Mouse (Mus musculus) forebrain, embryonic 13.5 days (tissue): ENCODE data around the gene Zfp605. TPM values are rescaled to one million over a fixed set of nuclear protein-coding genes. Genes with fewer than 3 reads are reported as not detected.
"Not testable (repeated sequence)": the region's sequence is repeated elsewhere in the genome, so short reads cannot be mapped to it uniquely, and the experiment has no call there.

ENCODE experiments used
- ATAC-seq: fragments of 200-750 bp; cut with Nextera tagmentation; 2 replicates; pipeline ENCODE4 v1.8.0; 2017
- H3K27ac ChIP-seq: fragments of 300-500 bp; sonication (generic); 2 replicates; pipeline ENCODE4 v1.5.1; 2015; ENCODE audit warnings: inconsistent platforms, mild to moderate bottlenecking, moderate library complexity
- H3K27me3 ChIP-seq: fragments of 300-500 bp; sonication (generic); 2 replicates; pipeline ENCODE4 v1.6.1; 2015; ENCODE audit warnings: mild to moderate bottlenecking, inconsistent platforms
- H3K36me3 ChIP-seq: fragments of 300-500 bp; sonication (generic); 2 replicates; pipeline ENCODE4 v1.6.1; 2015; ENCODE audit warnings: mild to moderate bottlenecking, inconsistent platforms; ENCODE audit not compliant: poor library complexity, severe bottlenecking
- H3K4me1 ChIP-seq: fragments of 300-500 bp; sonication (generic); 2 replicates; pipeline ENCODE4 v1.6.1; 2015; ENCODE audit warnings: inconsistent platforms
- H3K4me2 ChIP-seq: fragments of 300-500 bp; sonication (generic); 2 replicates; pipeline ENCODE4 v1.6.1; 2015; ENCODE audit warnings: inconsistent platforms, mild to moderate bottlenecking, moderate library complexity
- H3K4me3 ChIP-seq: fragments of 300-500 bp; sonication (generic); 2 replicates; pipeline ENCODE4 v1.5.1; 2015; ENCODE audit warnings: mild to moderate bottlenecking, inconsistent platforms
- H3K9ac ChIP-seq: fragments of 300-500 bp; sonication (generic); 2 replicates; pipeline ENCODE4 v1.6.1; 2015; ENCODE audit warnings: mild to moderate bottlenecking, inconsistent platforms
- H3K9me3 ChIP-seq: fragments of 300-500 bp; sonication (generic); replicated peaks from 2 replicates; pipeline ENCODE4 v1.6.1; 2016; ENCODE audit warnings: inconsistent platforms
- WGBS: fragments of 180-500 bp; shearing (Covaris S2); methylation state at CpG from one replicate; pipeline ENCODE4 v1.1.7; 2015; 5-methylcytosine and 5-hydroxymethylcytosine counted together
- polyA plus RNA-seq: library from polyadenylated mRNA; unstranded; fragments of >200 nt; fragmentation: Nextera tagmentation; extraction: Ambion mirVana; gene quantifications from 2 replicates; pipeline ENCODE4 v1.2.1, GENCODE M21; 2015

Zfp605 gene
- 15.5 TPM in 2 replicates for polyA plus RNA-seq

- Histone ChIP-seq H3K4me1 (peaks cover 21% of the 10 kb centered on the region), H3K4me3 (peak within 1 kb of the TSS; percentile 63), H3K4me2 (peak within 1 kb of the TSS; percentile 75), H3K9me3 (no peaks in the 10 kb centered on the region), H3K36me3 (peaks cover 44% of the 10 kb centered on the region), H3K27ac (peak within 1 kb of the TSS; percentile 94), H3K27me3 (no peaks in the 10 kb centered on the region), H3K9ac (peak within 1 kb of the TSS; percentile 76)
- peak; percentile 80 for ATAC-seq
- WGBS = under 1% methylated on average over 12 of the region's 12 CpGs
These were observed at the start of gene Zfp605 for GRCm38 (mm10) chr5:110109991-110110441. Zfp605 (plus strand) TSS chr5:110110092.

DNA sequence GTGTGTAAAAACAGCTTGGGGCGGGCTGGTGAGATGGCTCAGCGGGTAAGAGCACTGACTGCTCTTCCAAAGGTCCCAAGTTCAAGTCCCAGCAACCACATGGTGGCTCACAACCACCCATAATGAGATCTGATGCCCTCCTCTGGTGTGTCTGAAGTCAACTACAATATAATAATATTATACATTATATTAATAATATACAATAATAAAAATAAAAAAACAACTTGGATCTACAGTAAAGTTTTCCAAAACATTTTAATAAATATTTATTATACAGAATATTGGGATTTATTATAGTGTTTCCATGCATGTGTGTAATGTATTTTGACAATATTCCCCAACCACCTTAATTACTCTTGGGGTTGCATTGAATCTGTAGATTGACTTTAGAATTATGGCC is 37.5 kb upstream of the Zfp605 start, which contains the start of gene Gm17655:
Gm17655 (minus strand) TSS at position 101 of the 400 bp plus-strand sequence.
- H3K27me3 ChIP-seq, H3K27ac ChIP-seq, H3K4me3 ChIP-seq, H3K4me2 ChIP-seq, H3K9ac ChIP-seq, H3K4me1 ChIP-seq, H3K36me3 ChIP-seq, ATAC-seq: not testable (repeated sequence)
- 83% methylated on average over 2 of the region's 2 CpGs for WGBS
- H3K9me3 ChIP-seq = peaks cover 22% of the 10 kb centered on the region

DNA sequence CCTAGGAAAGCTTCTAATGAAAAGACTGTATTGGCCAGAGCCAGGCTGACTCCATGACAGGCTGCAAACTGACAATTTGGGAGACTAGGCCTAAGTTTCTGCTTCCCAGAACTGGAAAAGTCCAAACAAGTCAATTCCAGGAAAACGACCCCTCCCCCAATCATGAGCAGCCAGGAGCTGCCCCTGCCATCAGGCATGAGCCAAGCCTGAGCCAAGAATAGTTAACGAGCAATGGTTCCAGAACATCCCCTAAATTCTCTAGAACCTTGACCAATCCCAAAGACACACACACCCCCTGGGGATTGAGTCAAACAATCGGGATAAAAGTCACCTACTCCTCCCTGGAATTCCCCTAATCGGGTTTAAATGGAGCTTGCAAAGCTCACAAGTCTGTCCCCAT is 26.9 kb upstream of the Zfp605 start:
- H3K4me3 ChIP-seq = no peak overlapping the region
- peaks cover 28% of the 10 kb centered on the region for H3K9me3 ChIP-seq
- H3K27ac ChIP-seq = no peak overlapping the region
- H3K9ac ChIP-seq = no peak overlapping the region
- ATAC-seq = no peak
- peaks cover 13% of the 10 kb centered on the region for H3K36me3 ChIP-seq
- no peaks in the 10 kb centered on the region for H3K4me1 ChIP-seq
- no peak overlapping the region for H3K4me2 ChIP-seq
- WGBS = 83% methylated on average over 4 of the region's 4 CpGs
- no peaks in the 10 kb centered on the region for H3K27me3 ChIP-seq

GRCm38 (mm10) chr5:110086161-110086866 is 23.6 kb upstream of the Zfp605 start:
- no peak for ATAC-seq
- no peaks in the 10 kb centered on the region for H3K27me3 ChIP-seq
- H3K4me2 ChIP-seq = no peak overlapping the region
- H3K9me3 ChIP-seq = peaks cover 11% of the 10 kb centered on the region
- H3K36me3 ChIP-seq = no peaks in the 10 kb centered on the region
- H3K4me3 ChIP-seq = no peak overlapping the region
- no peak overlapping the region for H3K27ac ChIP-seq
- H3K4me1 ChIP-seq = no peaks in the 10 kb centered on the region
- WGBS = 41% methylated on average over 14 of the region's 14 CpGs
- no peak overlapping the region for H3K9ac ChIP-seq

GRCm38 (mm10) chr5:110091546-110091945 is 18.3 kb upstream of the Zfp605 start:
- no peak overlapping the region for H3K9ac ChIP-seq
- 76% methylated on average over 2 of the region's 2 CpGs for WGBS
- no peaks in the 10 kb centered on the region for H3K27me3 ChIP-seq
- H3K27ac ChIP-seq = no peak overlapping the region
- H3K4me2 ChIP-seq = no peak overlapping the region
- H3K36me3 ChIP-seq = no peaks in the 10 kb centered on the region
- H3K9me3 ChIP-seq = no peaks in the 10 kb centered on the region
- H3K4me1 ChIP-seq = peaks cover 4% of the 10 kb centered on the region
- no peak overlapping the region for H3K4me3 ChIP-seq
- ATAC-seq = no peak

DNA sequence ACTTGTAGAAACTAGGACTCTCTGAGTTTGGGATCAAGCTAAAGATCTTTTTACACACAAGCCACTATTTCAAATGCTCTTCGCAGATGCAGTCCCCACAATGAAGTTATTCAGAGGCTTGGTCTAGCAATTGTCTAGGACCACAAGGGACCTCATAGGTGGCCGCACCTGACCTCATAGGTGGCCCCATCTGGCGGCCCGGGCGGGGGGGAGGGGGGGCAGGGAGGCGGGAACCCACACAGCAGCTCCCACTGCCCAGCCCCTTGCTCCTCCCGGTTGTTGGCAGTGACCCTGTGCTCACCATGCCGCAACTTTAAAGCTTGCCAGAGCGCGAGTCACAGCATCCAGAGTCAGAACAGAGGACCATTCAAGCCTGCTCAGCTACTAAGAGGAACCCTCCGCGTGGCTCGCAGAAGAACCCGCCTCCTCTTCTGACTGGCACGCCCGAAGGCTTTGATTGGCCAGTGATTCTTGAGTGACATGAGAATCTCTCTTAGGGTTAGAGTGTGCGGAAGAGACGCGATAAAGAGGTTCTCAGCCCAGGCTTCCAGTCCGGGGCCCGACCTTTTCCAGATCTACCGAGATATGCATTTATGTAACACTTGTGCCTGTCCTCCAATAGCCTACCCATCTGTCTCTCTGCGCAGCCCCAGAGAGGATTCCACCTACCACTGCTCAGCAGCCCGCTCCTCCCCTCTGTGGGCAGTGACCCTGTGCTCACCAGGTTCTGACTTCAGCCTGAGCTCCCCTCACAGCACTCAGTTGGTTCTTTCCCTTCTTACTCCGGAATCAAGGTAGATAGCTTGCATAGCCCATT is 15.7 kb upstream of the Zfp605 start, which contains the start of gene Gm35315:
Gm35315 (minus strand) TSS at position 391 of the 817 bp plus-strand sequence.
- peak; percentile 98 for ATAC-seq
- WGBS = under 1% methylated on average over 25 of the region's 25 CpGs
- Histone ChIP-seq H3K4me1 (peaks cover 4% of the 10 kb centered on the region), H3K27me3 (no peaks in the 10 kb centered on the region), H3K36me3 (no peaks in the 10 kb centered on the region), H3K27ac (peak within 1 kb of the TSS; percentile 53; the same call in 1 of the 2 replicates), H3K9me3 (no peaks in the 10 kb centered on the region), H3K4me2 (peak within 1 kb of the TSS; percentile 69), H3K9ac (peak within 1 kb of the TSS; percentile 68), H3K4me3 (peak within 1 kb of the TSS; percentile 44)

GRCm38 (mm10) chr5:110094847-110095213 is 15.1 kb upstream of the Zfp605 start:
- WGBS = 0% methylated on average over 4 of the region's 4 CpGs
- Histone ChIP-seq H3K36me3 (no peaks in the 10 kb centered on the region), H3K9me3 (no peaks in the 10 kb centered on the region), H3K4me2 (peak overlapping the region; percentile 69), H3K4me1 (peaks cover 8% of the 10 kb centered on the region), H3K4me3 (peak overlapping the region; percentile 44), H3K9ac (peak overlapping the region; percentile 68), H3K27me3 (no peaks in the 10 kb centered on the region), H3K27ac (no peak overlapping the region)
- ATAC-seq = peak; percentile 14

DNA sequence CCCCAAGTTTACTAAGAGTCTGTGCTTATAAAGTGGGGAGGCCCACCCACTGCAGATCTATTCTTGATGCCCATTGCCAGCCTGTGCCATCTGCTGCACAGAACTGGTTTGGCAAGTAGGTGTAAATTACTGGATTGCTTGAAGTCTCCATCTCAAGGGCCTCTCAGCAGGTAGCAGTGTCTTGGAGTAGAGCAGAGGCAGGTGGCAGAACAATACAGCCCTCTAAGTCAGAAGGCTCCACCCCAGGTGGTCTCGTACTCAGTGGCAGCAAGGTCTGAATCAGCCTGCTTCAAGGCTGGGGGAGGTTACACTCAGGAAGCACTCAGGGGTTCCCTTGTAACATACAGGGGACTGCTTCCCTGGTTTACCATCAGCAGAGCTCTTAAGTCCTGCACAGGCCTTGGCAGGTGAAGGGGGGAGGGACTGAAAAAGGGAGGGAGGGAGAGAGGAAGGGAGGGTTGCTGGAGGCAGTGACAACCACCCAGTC is 10.9 kb upstream of the Zfp605 start:
- Histone ChIP-seq H3K4me3 (no peak overlapping the region), H3K4me2 (no peak overlapping the region), H3K36me3 (peaks cover 19% of the 10 kb centered on the region), H3K27ac (no peak overlapping the region), H3K4me1 (peaks cover 26% of the 10 kb centered on the region), H3K9ac (no peak overlapping the region), H3K9me3 (no peaks in the 10 kb centered on the region), H3K27me3 (peaks cover 11% of the 10 kb centered on the region; the same call in 1 of the 2 replicates)
- no peak for ATAC-seq
- WGBS = 16% methylated on average over 1 of the region's 1 CpGs

DNA sequence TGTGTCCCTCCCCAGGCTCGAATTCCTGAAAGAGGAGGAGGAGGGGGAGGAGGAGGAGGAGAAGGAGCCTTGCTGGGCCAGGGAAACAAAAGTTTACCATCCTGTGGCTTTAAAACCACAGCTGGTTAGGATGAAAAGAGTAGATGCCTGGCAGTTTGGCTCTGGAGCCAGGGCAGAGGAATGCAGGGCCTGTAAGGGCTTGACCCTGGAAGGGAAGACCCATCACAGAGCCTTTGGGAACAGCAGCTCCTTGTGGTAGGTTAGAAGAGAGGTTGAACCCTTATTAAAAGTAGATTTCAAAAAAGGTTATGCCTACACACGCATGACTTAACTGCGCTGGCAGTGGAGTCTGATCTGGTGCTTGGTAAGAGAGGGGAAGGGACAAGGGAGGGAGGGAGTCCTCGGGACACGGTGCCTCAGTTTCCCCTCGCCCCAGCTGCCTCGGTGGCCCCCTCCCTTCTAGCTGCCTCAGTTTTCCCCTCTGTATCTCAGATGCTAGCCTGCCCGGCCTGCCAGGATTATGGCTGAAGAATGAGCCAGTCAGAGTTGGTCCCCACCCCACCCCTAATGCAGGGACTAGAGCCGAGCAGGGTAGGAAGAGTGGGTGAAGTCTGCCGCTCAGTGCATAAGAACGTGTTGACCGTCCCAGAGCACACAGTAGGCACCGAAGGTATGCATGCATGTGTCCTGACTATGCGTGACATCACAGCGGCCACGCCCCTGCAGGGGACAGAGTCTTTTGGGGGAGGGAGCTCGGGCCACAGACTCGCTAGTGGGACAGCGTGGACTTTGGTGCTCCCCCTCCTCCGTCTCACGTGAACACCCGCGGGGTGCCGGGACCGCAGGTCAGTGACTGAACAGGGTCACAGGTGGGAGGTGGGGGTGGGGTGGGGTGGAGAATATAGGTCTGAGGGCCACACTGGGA is 10.0 kb upstream of the Zfp605 start, which contains the start of gene Plcxd1:
Plcxd1 (plus strand) TSS at position 314 of the 925 bp plus-strand sequence.
- ATAC-seq = 0 out of 2 replicates have a peak, but pooled peaks have one; percentile 13
- peaks cover 11% of the 10 kb centered on the region; the same call in 1 of the 2 replicates for H3K27me3 ChIP-seq
- H3K9ac ChIP-seq = no peak within 1 kb of the TSS
- H3K4me3 ChIP-seq = 0 out of 2 replicates have a peak within 1 kb of the TSS, but pooled peaks have one; percentile 35
- H3K27ac ChIP-seq = no peak within 1 kb of the TSS
- H3K9me3 ChIP-seq = no peaks in the 10 kb centered on the region
- H3K4me1 ChIP-seq = peaks cover 22% of the 10 kb centered on the region
- 5% methylated on average over 25 of the region's 25 CpGs for WGBS
- H3K4me2 ChIP-seq = peak within 1 kb of the TSS; percentile 68
- H3K36me3 ChIP-seq = peaks cover 28% of the 10 kb centered on the region

- peak; percentile 25; the same call in 1 of the 2 replicates for ATAC-seq
- WGBS = 1% methylated on average over 35 of the region's 37 CpGs
- peak overlapping the region; percentile 50 for H3K9ac ChIP-seq
These were observed 8.8 kb upstream of the Zfp605 start for GRCm38 (mm10) chr5:110100921-110101631.

More at GRCm38 (mm10) chr5:110100921-110101631, 8.8 kb upstream of the Zfp605 start:
- Histone ChIP-seq H3K4me2 (peak overlapping the region; percentile 68), H3K9me3 (no peaks in the 10 kb centered on the region), H3K27me3 (peaks cover 11% of the 10 kb centered on the region; the same call in 1 of the 2 replicates), H3K4me1 (peaks cover 25% of the 10 kb centered on the region), H3K27ac (no peak overlapping the region), H3K4me3 (peak overlapping the region; percentile 35), H3K36me3 (peaks cover 39% of the 10 kb centered on the region)
